Mouse (Mus musculus) testis, adult 2 months (tissue): ENCODE data around the gene Vti1a. TPM values are rescaled to one million over a fixed set of nuclear protein-coding genes. Genes with fewer than 3 reads are reported as not detected.

Source experiments
- H3K27ac ChIP-seq: fragments of 200-500 bp; 2 replicates; pipeline ENCODE4 v1.5.1; 2012; ENCODE audit warnings: low read depth, low read length; ENCODE audit not compliant: control insufficient read depth, insufficient read depth
- H3K27me3 ChIP-seq: fragments of 200-500 bp; 2 replicates; pipeline ENCODE4 v1.6.1; 2012; ENCODE audit warnings: mild to moderate bottlenecking, low read length, moderate library complexity; ENCODE audit not compliant: control insufficient read depth, insufficient read depth
- H3K36me3 ChIP-seq: fragments of 200-500 bp; 2 replicates; pipeline ENCODE4 v1.6.1; 2012; ENCODE audit warnings: mild to moderate bottlenecking, low read length; ENCODE audit not compliant: control insufficient read depth, insufficient read depth
- H3K4me1 ChIP-seq: fragments of 200-500 bp; 2 replicates; pipeline ENCODE4 v1.6.1; 2012; ENCODE audit warnings: low read length; ENCODE audit not compliant: control insufficient read depth, insufficient read depth
- H3K4me3 ChIP-seq: fragments of 200-500 bp; 2 replicates; pipeline ENCODE4 v1.5.1; 2012; ENCODE audit warnings: low read depth, mild to moderate bottlenecking, low read length, moderate library complexity, mixed read lengths; ENCODE audit not compliant: control insufficient read depth
- CTCF ChIP-seq: fragments of 200-500 bp; IDR thresholded peaks from 2 replicates; pipeline ENCODE4 v1.5.1; 2012; ENCODE audit warnings: low read depth, mild to moderate bottlenecking, inconsistent platforms, low read length, moderate library complexity; ENCODE audit not compliant: control insufficient read depth, insufficient read depth, insufficient replicate concordance
- POLR2A ChIP-seq: fragments of 200-500 bp; IDR thresholded peaks from 2 replicates; pipeline ENCODE4 v1.6.1; 2012; ENCODE audit warnings: low read depth, mild to moderate bottlenecking, inconsistent platforms, low read length, moderate library complexity; ENCODE audit not compliant: control insufficient read depth
- polyA plus RNA-seq: library from polyadenylated mRNA; depleted of rRNA; stranded (reverse); fragments of >200 nt; gene quantifications from 2 replicates; pipeline ENCODE4 v1.2.3, GENCODE M21; 2012

The Vti1a gene
- polyA plus RNA-seq, 1 experiment = 4.7 TPM

DNA sequence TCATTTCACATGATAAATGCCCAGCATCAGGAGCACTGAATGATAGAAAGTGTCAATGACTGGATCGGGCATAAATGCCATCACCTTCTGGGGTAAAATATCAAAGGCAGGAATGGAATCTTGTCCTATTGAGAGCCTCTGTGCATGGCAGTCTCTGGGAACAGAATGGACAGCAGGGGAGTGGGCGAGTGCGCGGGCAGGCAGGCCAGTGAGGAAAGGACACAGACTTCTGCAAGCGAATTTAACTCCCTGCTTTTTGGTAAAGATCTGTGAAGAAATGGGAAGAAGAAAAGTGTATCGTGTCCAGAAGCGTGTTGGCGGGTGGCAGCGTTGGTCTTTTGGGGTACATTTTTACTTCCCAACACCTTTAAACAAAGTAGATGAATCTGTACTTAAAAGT is 207.2 kb downstream of the Vti1a start:
- no peaks in the 10 kb centered on the region for H3K27me3 ChIP-seq
- no peak overlapping the region for H3K4me3 ChIP-seq
- no peak overlapping the region for H3K27ac ChIP-seq
- H3K36me3 ChIP-seq = no peaks in the 10 kb centered on the region
- no peak for TF ChIP-seq POLR2A
- no peak for TF ChIP-seq CTCF
- H3K4me1 ChIP-seq = no peaks in the 10 kb centered on the region

DNA sequence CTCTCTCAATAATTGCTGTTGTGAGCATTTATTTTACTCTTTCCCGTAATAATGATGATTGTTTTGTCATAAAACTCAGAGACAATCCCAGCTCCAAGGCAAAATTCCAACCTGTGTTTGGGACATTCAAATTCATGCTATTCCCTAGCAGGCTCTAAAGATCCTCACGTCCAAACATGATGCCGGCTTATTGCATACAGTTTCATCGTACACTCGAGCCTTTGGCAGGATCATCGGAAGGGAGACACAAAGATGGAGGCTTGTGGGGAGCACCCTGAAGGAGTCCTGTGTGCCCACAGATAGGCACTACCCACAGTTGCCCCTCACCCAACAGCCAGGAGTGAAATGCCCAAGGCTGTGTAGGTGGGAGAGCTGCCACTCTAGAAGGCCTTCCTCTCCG is 208.3 kb downstream of the Vti1a start:
- H3K27ac ChIP-seq = no peak overlapping the region
- H3K4me1 ChIP-seq = no peaks in the 10 kb centered on the region
- TF ChIP-seq CTCF = no peak
- no peak for TF ChIP-seq POLR2A
- H3K4me3 ChIP-seq = no peak overlapping the region
- H3K27me3 ChIP-seq = no peaks in the 10 kb centered on the region
- no peaks in the 10 kb centered on the region for H3K36me3 ChIP-seq

DNA sequence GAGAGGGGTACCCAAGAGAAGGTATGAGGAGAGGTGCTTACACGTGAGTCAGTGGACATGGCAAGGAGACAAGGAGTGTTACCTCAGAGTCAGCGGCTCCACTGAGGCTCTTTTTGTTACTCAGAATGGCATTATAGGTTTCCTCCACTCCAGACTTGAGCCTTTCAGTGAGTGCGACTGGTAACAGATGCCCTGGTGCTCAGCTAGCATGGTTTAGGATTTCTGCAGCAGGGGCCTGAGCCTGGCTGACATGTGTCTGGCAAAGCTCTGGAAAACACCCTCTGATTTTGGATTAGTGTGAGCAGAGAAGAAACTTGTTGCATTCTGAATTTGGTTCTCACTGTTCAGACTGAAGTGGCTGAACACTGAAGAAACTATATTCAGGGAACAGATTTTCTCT is 209.0 kb downstream of the Vti1a start:
- H3K27ac ChIP-seq = no peak overlapping the region
- TF ChIP-seq POLR2A = no peak
- TF ChIP-seq CTCF = no peak

DNA sequence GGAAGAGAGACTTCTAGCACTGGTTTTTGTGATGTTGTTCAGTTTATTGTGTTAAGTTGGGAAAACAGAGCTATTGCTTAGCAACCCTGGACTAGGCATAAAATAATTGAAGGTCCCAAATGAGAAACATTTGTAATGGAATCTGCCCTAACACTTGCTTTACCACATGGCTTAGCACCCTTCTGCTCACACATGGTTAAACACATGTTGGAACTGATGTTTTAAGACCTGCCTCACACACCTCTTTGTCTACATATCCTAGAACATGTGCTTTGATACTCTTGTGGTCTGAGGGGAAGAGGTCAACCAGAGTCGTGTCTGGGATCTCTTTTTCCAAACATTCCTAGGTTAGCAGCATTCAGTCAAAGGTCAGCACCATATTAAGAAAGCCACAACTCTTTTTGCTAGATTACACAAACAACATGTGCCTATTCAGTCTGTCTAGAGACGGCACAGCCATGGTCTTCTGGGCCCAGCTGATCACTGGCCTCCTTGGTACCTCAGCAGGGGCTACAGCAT is 210.7 kb downstream of the Vti1a start:
- H3K36me3 ChIP-seq = no peaks in the 10 kb centered on the region
- no peak overlapping the region for H3K27ac ChIP-seq
- H3K4me1 ChIP-seq = no peaks in the 10 kb centered on the region
- TF ChIP-seq CTCF = no peak
- no peak for TF ChIP-seq POLR2A
- H3K27me3 ChIP-seq = no peaks in the 10 kb centered on the region
- no peak overlapping the region for H3K4me3 ChIP-seq

More for the DNA sequence above, 209.0 kb downstream of the Vti1a start:
- no peaks in the 10 kb centered on the region for H3K27me3 ChIP-seq
- H3K4me3 ChIP-seq = no peak overlapping the region
- H3K4me1 ChIP-seq = no peaks in the 10 kb centered on the region
- H3K36me3 ChIP-seq = no peaks in the 10 kb centered on the region

DNA sequence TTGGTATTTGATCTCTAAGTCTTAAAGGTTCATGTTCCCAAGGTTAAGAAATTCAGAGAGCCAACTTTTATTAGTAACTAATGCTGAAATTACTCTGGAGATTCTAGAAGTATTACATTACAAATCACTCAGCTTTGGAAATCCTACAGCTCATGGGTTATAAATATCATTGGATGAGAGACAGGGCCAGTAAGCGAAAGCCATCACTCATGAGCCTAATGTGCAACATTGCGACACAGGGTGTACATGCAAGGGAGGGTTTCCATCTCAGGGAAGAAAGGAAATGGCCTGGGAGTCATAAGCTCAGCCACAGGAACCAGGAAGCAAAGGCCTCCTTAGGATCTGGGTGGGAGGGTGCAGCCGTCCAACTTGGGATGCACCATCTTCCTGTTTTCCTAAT is 213.9 kb downstream of the Vti1a start:
- no peak overlapping the region for H3K27ac ChIP-seq
- H3K36me3 ChIP-seq = no peaks in the 10 kb centered on the region
- TF ChIP-seq POLR2A (no peak), CTCF (no peak)

DNA sequence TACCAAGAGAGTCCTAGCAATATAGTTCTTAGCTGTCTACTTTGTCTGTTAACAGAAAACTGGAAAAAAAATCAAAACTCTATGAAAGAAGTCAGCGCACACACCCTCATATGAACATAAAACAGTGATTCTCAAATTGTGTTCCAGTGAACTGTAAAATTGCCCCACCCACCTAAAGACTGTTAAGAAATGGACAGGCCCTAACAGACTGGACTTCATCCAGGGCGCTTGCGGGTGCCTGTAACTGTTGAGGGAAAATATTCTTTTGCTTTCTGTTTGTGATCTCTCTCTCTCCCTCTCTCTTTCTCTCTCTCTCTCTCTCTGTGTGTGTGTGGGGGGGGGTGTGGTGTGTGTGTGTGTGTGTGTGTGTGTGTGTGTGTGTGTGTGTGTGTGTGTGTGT is 216.6 kb downstream of the Vti1a start:
- TF ChIP-seq CTCF (no peak), POLR2A (no peak)

More for the DNA sequence above, 213.9 kb downstream of the Vti1a start:
- H3K4me1 ChIP-seq = no peaks in the 10 kb centered on the region
- H3K4me3 ChIP-seq = no peak overlapping the region
- H3K27me3 ChIP-seq = no peaks in the 10 kb centered on the region

DNA sequence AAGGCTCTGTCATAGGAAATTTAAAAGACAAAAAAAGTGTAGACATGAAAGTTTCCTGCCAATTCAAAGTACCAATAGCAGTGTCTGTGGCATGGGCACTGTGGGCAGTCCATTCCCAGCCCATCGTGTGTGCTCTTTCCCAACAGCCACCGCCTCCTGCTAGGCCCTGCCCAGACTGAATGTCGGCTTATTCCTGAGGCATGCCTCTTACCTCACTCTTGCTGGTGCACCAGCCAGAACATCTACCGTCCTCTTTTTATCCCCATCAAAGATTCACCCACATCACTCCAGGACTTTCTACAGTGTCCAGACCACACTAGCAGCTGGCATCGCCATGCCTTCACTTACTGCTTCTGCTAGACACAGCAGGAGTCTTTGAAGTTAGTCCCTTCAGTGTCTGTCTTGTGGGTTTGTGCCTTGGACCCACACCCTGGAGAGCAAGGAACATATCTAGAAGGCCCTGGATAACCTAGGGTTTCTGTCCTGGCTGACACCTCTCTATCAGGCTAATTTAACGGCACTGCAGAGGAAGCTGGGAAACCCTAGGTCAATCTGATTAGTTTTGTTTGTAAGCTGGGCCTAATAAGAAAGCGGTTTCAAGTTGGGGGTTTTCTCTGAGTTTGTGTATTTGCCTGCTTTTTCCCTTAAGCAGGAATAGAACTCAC is 220.3 kb downstream of the Vti1a start:
- no peak for TF ChIP-seq CTCF
- TF ChIP-seq POLR2A = no peak
- Histone ChIP-seq H3K36me3 (no peaks in the 10 kb centered on the region), H3K4me3 (no peak overlapping the region), H3K27ac (no peak overlapping the region), H3K27me3 (no peaks in the 10 kb centered on the region), H3K4me1 (no peaks in the 10 kb centered on the region)

More for the DNA sequence above, 216.6 kb downstream of the Vti1a start:
- Histone ChIP-seq H3K4me1 (no peaks in the 10 kb centered on the region), H3K36me3 (no peaks in the 10 kb centered on the region), H3K4me3 (no peak overlapping the region), H3K27me3 (no peaks in the 10 kb centered on the region), H3K27ac (no peak overlapping the region)
